Mouse (Mus musculus): ENCODE data around the gene Adrm1. TPM values are rescaled to one million over a fixed set of nuclear protein-coding genes. Genes with fewer than 3 reads are reported as not detected.
"Not testable (repeated sequence)": the region's sequence is repeated elsewhere in the genome, so short reads cannot be mapped to it uniquely, and the experiment has no call there.

The Adrm1 gene
- polyA plus RNA-seq, 1 experiment from 2014 or later = 102 TPM

DNA sequence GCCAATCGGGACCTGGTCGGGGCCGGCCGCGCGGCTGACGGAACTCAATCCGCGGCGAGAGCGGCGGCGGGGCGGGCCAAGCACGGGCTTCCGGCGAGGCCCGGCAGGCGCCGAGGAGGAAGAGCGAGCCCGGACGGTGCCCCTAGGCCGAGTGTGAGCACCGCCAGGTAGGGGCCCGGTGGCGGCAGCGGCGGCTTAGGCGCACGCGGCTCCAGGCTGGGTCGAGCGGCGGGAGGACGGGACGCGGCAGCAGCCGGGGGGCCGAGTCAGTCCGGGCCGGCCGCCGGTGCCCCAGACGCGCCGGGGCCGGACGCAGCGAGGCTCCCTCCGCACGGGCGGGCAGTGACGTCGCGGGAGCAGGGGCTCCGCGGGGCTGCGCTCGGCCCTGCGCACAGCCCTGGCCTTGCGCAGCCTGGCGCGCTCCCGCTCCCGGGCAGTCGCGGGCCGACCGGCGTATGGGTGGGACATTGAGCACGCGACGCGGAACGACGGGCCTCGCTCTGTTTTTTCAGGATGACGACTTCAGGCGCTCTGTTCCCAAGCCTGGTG lies 311 bp downstream of the Adrm1 start:
- Histone ChIP-seq H3K27me3 (ENCODE audit: control insufficient read depth, insufficient read depth, low read length) (no peaks in the 10 kb centered on the region), H3K36me3 (ENCODE audit: control insufficient read depth, insufficient read depth, low read length) (peaks cover 38% of the 10 kb centered on the region), H3K4me2 (ENCODE audit: low read length) (peak overlapping the region; percentile 99), H3K4me1 (ENCODE audit: control insufficient read depth in 2 of 2, insufficient read depth in 2 of 2, low read length in 2 of 2) (peaks cover 8 to 16% of the 10 kb centered on the region in 2 experiments), H3K9ac (ENCODE audit: low read length) (peak overlapping the region; percentile 94), H3K4me3 (ENCODE audit: control insufficient read depth in 1 of 2, insufficient read depth in 1 of 2, low read depth in 1 of 2, low read length in 2 of 2) (peak overlapping the region; percentile 93 to 99), H3K27ac (replicated peaks in 1 of 2; ENCODE audit: control insufficient read depth in 1 of 2, insufficient read depth in 1 of 2, low read depth in 2 of 2, low read length in 2 of 2) (peak overlapping the region; percentile 89 to 93), H3K9me3 (ENCODE audit: control insufficient read depth, low read length) (no peaks in the 10 kb centered on the region)
- WGBS = under 1% methylated on average over 77 of the region's 80 CpGs
- ATAC-seq (ENCODE audit: insufficient number of reproducible peaks, insufficient read depth, low FRiP score, low read depth) = peak; percentile 70

DNA sequence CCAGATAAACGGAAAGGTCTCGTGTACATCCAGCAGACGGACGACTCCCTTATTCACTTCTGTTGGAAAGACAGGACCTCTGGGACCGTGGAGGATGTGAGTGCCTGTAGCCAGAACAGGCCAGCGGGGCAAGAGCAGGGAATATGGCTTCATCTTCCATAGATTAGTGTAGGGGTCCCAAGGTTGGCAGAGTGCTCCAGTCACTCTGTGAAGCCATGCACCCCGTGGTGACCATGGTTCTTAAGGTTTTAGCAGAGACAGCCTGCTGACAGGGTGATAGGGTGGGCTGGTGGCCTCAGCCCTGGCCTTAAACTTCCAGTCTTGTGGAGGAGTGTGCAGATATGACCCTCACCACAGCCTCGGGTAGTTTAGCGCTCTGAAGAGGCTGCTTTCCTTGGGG lies 867 bp downstream of the Adrm1 start:
- Histone ChIP-seq H3K4me3 (ENCODE audit: control insufficient read depth in 1 of 2, insufficient read depth in 1 of 2, low read depth in 1 of 2, low read length in 2 of 2) (peak overlapping the region; percentile 93 to 99), H3K36me3 (ENCODE audit: control insufficient read depth, insufficient read depth, low read length) (peaks cover 43% of the 10 kb centered on the region), H3K4me2 (ENCODE audit: low read length) (peak overlapping the region; percentile 99), H3K9ac (ENCODE audit: low read length) (peak overlapping the region; percentile 94), H3K9me3 (ENCODE audit: control insufficient read depth, low read length) (no peaks in the 10 kb centered on the region), H3K27ac (replicated peaks in 1 of 2; ENCODE audit: control insufficient read depth in 1 of 2, insufficient read depth in 1 of 2, low read depth in 2 of 2, low read length in 2 of 2) (peak overlapping the region; percentile 21 to 93; a peak in 3 of 4 replicates), H3K4me1 (ENCODE audit: control insufficient read depth in 2 of 2, insufficient read depth in 2 of 2, low read length in 2 of 2) (peaks cover 8 to 16% of the 10 kb centered on the region in 2 experiments), H3K27me3 (ENCODE audit: control insufficient read depth, insufficient read depth, low read length) (no peaks in the 10 kb centered on the region)
- no peak for ATAC-seq (ENCODE audit: insufficient number of reproducible peaks, insufficient read depth, low FRiP score, low read depth)
- 3% methylated on average over 8 of the region's 9 CpGs for WGBS

DNA sequence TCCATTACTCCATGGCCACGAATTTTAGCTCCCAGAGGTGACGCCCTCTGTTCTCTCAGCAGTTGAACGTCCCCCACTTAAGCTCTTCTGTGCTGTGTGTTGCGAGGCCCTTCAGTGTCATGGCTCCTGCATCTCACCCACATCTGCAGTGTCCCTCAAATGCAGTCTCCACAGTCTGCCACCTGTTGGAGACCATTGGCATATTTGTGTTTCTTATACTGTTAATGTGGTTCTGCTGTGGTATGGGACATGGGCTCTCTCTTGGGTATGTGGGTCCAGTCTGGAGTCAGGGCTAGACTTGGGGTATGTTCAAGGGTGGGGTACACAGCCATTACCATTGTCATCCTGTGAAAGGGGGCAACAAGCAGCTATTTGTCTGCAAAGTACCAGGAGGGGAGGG lies 1.9 kb downstream of the Adrm1 start:
- peak overlapping the region; percentile 94; the same call in 1 of the 2 replicates for H3K9ac ChIP-seq (ENCODE audit: low read length)
- ATAC-seq (ENCODE audit: insufficient number of reproducible peaks, insufficient read depth, low FRiP score, low read depth) = no peak
- peaks cover 53% of the 10 kb centered on the region for H3K36me3 ChIP-seq (ENCODE audit: control insufficient read depth, insufficient read depth, low read length)
- H3K4me1 ChIP-seq (ENCODE audit: control insufficient read depth in 2 of 2, insufficient read depth in 2 of 2, low read length in 2 of 2) = peaks cover 8 to 16% of the 10 kb centered on the region in 2 experiments
- H3K27ac ChIP-seq (replicated peaks in 1 of 2; ENCODE audit: control insufficient read depth in 1 of 2, insufficient read depth in 1 of 2, low read depth in 2 of 2, low read length in 2 of 2) = no peak overlapping the region
- H3K27me3 ChIP-seq (ENCODE audit: control insufficient read depth, insufficient read depth, low read length) = no peaks in the 10 kb centered on the region
- peak overlapping the region; percentile 99 for H3K4me2 ChIP-seq (ENCODE audit: low read length)
- H3K4me3 ChIP-seq (ENCODE audit: control insufficient read depth in 1 of 2, insufficient read depth in 1 of 2, low read depth in 1 of 2, low read length in 2 of 2) = peak overlapping the region in 1 of 2 experiments; percentile 93; a peak in 1 of 4 replicates
- H3K9me3 ChIP-seq (ENCODE audit: control insufficient read depth, low read length) = no peaks in the 10 kb centered on the region
- 67% methylated on average over 4 of the region's 4 CpGs for WGBS

DNA sequence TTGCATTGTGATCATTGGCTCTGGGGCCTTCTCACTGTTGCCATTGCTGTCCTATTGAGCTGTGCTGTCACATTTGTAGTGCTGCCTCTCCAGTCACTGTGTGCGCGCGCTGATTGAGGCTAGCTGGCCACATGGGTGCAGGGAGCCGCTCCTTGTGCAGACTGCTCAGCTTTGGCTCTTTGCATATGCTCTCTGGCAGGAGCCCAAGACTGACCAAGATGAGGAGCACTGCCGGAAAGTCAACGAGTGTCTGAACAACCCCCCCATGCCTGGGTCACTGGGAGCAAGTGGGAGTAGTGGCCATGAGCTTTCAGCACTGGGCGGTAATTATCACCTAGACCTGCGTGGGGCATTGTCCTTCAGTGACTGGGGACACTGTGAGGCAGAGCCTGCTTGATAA lies 2.4 kb downstream of the Adrm1 start:
- not testable (repeated sequence) for H3K27me3 ChIP-seq (ENCODE audit: control insufficient read depth, insufficient read depth, low read length); H3K9ac ChIP-seq (ENCODE audit: low read length); H3K27ac ChIP-seq (replicated peaks in 1 of 2; ENCODE audit: control insufficient read depth in 1 of 2, insufficient read depth in 1 of 2, low read depth in 2 of 2, low read length in 2 of 2); H3K4me2 ChIP-seq (ENCODE audit: low read length); H3K4me3 ChIP-seq (ENCODE audit: control insufficient read depth in 1 of 2, insufficient read depth in 1 of 2, low read depth in 1 of 2, low read length in 2 of 2); ATAC-seq (ENCODE audit: insufficient number of reproducible peaks, insufficient read depth, low FRiP score, low read depth); H3K9me3 ChIP-seq (ENCODE audit: control insufficient read depth, low read length)
- Histone ChIP-seq H3K36me3 (ENCODE audit: control insufficient read depth, insufficient read depth, low read length) (peaks cover 59% of the 10 kb centered on the region), H3K4me1 (ENCODE audit: control insufficient read depth in 2 of 2, insufficient read depth in 2 of 2, low read length in 2 of 2) (peaks cover 8 to 16% of the 10 kb centered on the region in 2 experiments)
- WGBS = 75% methylated on average over 8 of the region's 8 CpGs

DNA sequence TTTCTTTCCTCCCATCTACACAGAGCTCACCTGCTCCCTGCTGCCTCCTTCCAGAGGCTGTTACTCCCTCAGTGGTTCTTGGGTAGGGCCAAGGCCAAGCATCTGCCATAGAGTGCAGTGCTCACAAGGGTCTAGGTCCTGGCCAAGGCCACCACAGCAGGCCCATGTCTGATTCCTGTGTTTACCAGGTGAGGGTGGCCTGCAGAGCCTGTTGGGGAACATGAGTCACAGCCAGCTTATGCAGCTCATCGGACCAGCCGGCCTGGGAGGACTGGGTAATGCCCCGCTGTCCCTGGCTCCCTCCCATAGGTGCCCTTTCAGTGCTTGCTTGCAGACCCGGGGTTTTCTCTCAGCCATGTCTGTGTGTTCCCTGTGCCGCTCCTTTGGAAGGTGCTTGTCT lies 2.8 kb downstream of the Adrm1 start:
- 95% methylated on average over 5 of the region's 5 CpGs for WGBS
- H3K36me3 ChIP-seq (ENCODE audit: control insufficient read depth, insufficient read depth, low read length) = peaks cover 63% of the 10 kb centered on the region
- H3K9ac ChIP-seq (ENCODE audit: low read length) = no peak overlapping the region
- no peaks in the 10 kb centered on the region for H3K27me3 ChIP-seq (ENCODE audit: control insufficient read depth, insufficient read depth, low read length)
- no peak overlapping the region for H3K27ac ChIP-seq (replicated peaks in 1 of 2; ENCODE audit: control insufficient read depth in 1 of 2, insufficient read depth in 1 of 2, low read depth in 2 of 2, low read length in 2 of 2)
- ATAC-seq (ENCODE audit: insufficient number of reproducible peaks, insufficient read depth, low FRiP score, low read depth) = no peak
- H3K4me3 ChIP-seq (ENCODE audit: control insufficient read depth in 1 of 2, insufficient read depth in 1 of 2, low read depth in 1 of 2, low read length in 2 of 2) = no peak overlapping the region
- no peaks in the 10 kb centered on the region for H3K9me3 ChIP-seq (ENCODE audit: control insufficient read depth, low read length)
- H3K4me1 ChIP-seq (ENCODE audit: control insufficient read depth in 2 of 2, insufficient read depth in 2 of 2, low read length in 2 of 2) = peaks cover 8 to 16% of the 10 kb centered on the region in 2 experiments
- H3K4me2 ChIP-seq (ENCODE audit: low read length) = no peak overlapping the region

DNA sequence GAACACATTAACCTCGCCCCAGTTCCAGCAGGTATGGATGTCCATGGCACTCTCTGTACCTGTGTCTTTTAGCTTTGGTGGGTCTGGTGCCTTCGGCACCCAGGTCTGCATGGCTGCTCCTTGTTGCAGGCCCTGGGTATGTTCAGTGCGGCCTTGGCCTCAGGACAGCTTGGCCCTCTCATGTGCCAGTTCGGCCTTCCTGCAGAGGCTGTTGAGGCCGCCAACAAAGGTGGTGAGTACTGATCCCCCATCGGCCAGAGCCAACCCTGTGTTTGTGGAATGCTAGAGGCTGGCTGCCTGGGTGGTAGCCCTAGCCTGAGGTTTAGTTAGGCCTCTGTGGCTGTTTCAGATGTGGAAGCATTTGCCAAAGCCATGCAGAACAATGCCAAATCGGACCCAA lies 4.4 kb downstream of the Adrm1 start:
- WGBS = 89% methylated on average over 7 of the region's 7 CpGs
- H3K27ac ChIP-seq (replicated peaks in 1 of 2; ENCODE audit: control insufficient read depth in 1 of 2, insufficient read depth in 1 of 2, low read depth in 2 of 2, low read length in 2 of 2) = no peak overlapping the region

DNA sequence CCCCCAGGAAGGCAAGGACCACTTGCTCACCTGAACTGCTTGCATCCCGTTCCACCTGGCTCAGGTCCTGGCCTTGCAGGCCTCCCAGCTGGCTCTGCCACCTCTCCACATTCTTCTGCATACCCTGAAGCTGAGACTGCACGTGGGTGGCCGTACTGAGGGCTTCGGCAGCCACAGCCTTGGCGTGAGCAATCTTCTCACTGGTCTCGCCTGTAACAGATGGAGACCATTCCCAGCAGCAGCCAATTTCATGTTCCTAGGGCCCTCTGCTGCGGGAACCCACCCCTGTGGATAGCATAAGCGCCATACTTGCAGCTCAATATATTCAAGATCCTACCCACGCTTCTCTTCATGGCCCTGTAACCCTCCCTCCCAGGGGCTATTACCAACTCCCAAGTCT lies 10.3 kb downstream of the Adrm1 start:
- Histone ChIP-seq H3K9me3 (ENCODE audit: control insufficient read depth, low read length) (no peaks in the 10 kb centered on the region), H3K4me1 (ENCODE audit: control insufficient read depth in 2 of 2, insufficient read depth in 2 of 2, low read length in 2 of 2) (no peaks in the 10 kb centered on the region), H3K27ac (replicated peaks in 1 of 2; ENCODE audit: control insufficient read depth in 1 of 2, insufficient read depth in 1 of 2, low read depth in 2 of 2, low read length in 2 of 2) (no peak overlapping the region), H3K9ac (ENCODE audit: low read length) (no peak overlapping the region), H3K36me3 (ENCODE audit: control insufficient read depth, insufficient read depth, low read length) (peaks cover 89% of the 10 kb centered on the region), H3K4me3 (ENCODE audit: control insufficient read depth in 1 of 2, insufficient read depth in 1 of 2, low read depth in 1 of 2, low read length in 2 of 2) (no peak overlapping the region), H3K27me3 (ENCODE audit: control insufficient read depth, insufficient read depth, low read length) (no peaks in the 10 kb centered on the region), H3K4me2 (ENCODE audit: low read length) (no peak overlapping the region)
- no peak for ATAC-seq (ENCODE audit: insufficient number of reproducible peaks, insufficient read depth, low FRiP score, low read depth)
- WGBS = 85% methylated on average over 9 of the region's 9 CpGs

More for the DNA sequence above, 4.4 kb downstream of the Adrm1 start:
- H3K9ac ChIP-seq (ENCODE audit: low read length) = no peak overlapping the region
- no peak overlapping the region for H3K4me3 ChIP-seq (ENCODE audit: control insufficient read depth in 1 of 2, insufficient read depth in 1 of 2, low read depth in 1 of 2, low read length in 2 of 2)
- peaks cover 79% of the 10 kb centered on the region for H3K36me3 ChIP-seq (ENCODE audit: control insufficient read depth, insufficient read depth, low read length)
- H3K9me3 ChIP-seq (ENCODE audit: control insufficient read depth, low read length) = no peaks in the 10 kb centered on the region
- H3K4me2 ChIP-seq (ENCODE audit: low read length) = no peak overlapping the region
- H3K27me3 ChIP-seq (ENCODE audit: control insufficient read depth, insufficient read depth, low read length) = no peaks in the 10 kb centered on the region
- peaks cover 8 to 16% of the 10 kb centered on the region in 2 experiments for H3K4me1 ChIP-seq (ENCODE audit: control insufficient read depth in 2 of 2, insufficient read depth in 2 of 2, low read length in 2 of 2)
- no peak for ATAC-seq (ENCODE audit: insufficient number of reproducible peaks, insufficient read depth, low FRiP score, low read depth)

Data from heart, embryonic 14.5 days (tissue).